8 mouse cellular contexts compared by ENCODE assay signal in genomic region chr8:15270290-15270689, GRCm38 (mm10).
DNase-seq lines count a peak whose midpoint lies in the region; ATAC-seq and TF ChIP-seq lines count a peak whose summit lies in the region.

No protein-coding gene starts in this region.

- H3K4me3 ChIP-seq in E14TG2a.4 (replicated peaks; ENCODE audit: low read length): no peak overlapping the region

- H3K4me1 ChIP-seq in E14TG2a.4 (replicated peaks; ENCODE audit: low read depth, low read length): no peaks in the 10 kb centered on the region

- TF ChIP-seq CTCF in E14TG2a.4 (conservative IDR thresholded peaks at IDR 0.05; ENCODE audit: low read length): peak; percentile 49

- DNase-seq in adipocyte (ENCODE audit: low spot score): peak; percentile 51
- peak; percentile 81 to 83 for DNase-seq in cerebellum, postnatal 4 days (ENCODE audit: low spot score in 2 of 2)
- DNase-seq in gastrocnemius, postnatal 14 days: peak; percentile 41
- DNase-seq in layer of hippocampus, adult 9-10 months (ENCODE audit: low spot score): peak; percentile 24
- peak; percentile 32 for DNase-seq in lung, postnatal 25 days (ENCODE audit: low spot score)
- DNase-seq in right cerebral cortex, postnatal 36 days (ENCODE audit: low spot score in 2 of 2): peak; percentile 59 to 62

- no peaks in the 10 kb centered on the region for H3K36me3 ChIP-seq in E14TG2a.4 (ENCODE audit: insufficient read depth, low read length)

- no peak for ATAC-seq in megakaryocyte, adult 5-6 weeks (ENCODE audit: poor library complexity, severe bottlenecking)

- peaks cover 17% of the 10 kb centered on the region for H3K9me3 ChIP-seq in E14TG2a.4 (ENCODE audit: low read length)

- H3K27me3 ChIP-seq in E14TG2a.4 (ENCODE audit: insufficient read depth, low read length): peaks cover 10% of the 10 kb centered on the region

- intact Hi-C loops in gastrocnemius, postnatal 14 days (cut with DNase I; ENCODE audit: low total_unique reads): loop anchor here (5.0 kb wide), 1 partner anchor 457 kb away; no protein-coding TSS in a partner anchor

Comparison
In these comparisons a context has a peak if more than half of its experiments do, and no peak if none do; other contexts are left out.
1. DNase-seq: peak in every context shown above with its lines; median percentile 82 in cerebellum, postnatal 4 days; 60 in right cerebral cortex, postnatal 36 days; 51 in adipocyte; 41 in gastrocnemius, postnatal 14 days; 32 in lung, postnatal 25 days; 24 in layer of hippocampus, adult 9-10 months.